Mouse (Mus musculus) intestine, embryonic 16.5 days (tissue): ENCODE data around the gene Syde1. TPM values are rescaled to one million over a fixed set of nuclear protein-coding genes. Genes with fewer than 3 reads are reported as not detected.
"Not testable (repeated sequence)": the region's sequence is repeated elsewhere in the genome, so short reads cannot be mapped to it uniquely, and the experiment has no call there.

ENCODE experiments used
- ATAC-seq: fragments of 200-750 bp; cut with Nextera tagmentation; 2 replicates; pipeline ENCODE4 v1.8.0; 2017; ENCODE audit warnings: moderate TSS enrichment, moderate library complexity
- H3K27ac ChIP-seq: fragments of 300-500 bp; sonication (generic); 2 replicates; pipeline ENCODE4 v1.5.1; 2014; ENCODE audit warnings: mild to moderate bottlenecking, low read length
- H3K27me3 ChIP-seq: fragments of 300-500 bp; sonication (generic); replicated peaks from 2 replicates; pipeline ENCODE4 v1.6.1; 2014; ENCODE audit warnings: low read length, control low read depth, mixed read lengths; ENCODE audit not compliant: control insufficient read depth, insufficient read depth
- H3K36me3 ChIP-seq: fragments of 300-500 bp; sonication (generic); 2 replicates; pipeline ENCODE4 v1.6.1; 2014; ENCODE audit warnings: low read length, control low read depth; ENCODE audit not compliant: control insufficient read depth, insufficient read depth
- H3K4me1 ChIP-seq: fragments of 300-500 bp; sonication (generic); 2 replicates; pipeline ENCODE4 v1.6.1; 2014; ENCODE audit warnings: low read length, control low read depth, mixed read lengths; ENCODE audit not compliant: control insufficient read depth, insufficient read depth
- H3K4me2 ChIP-seq: fragments of 300-500 bp; sonication (generic); 2 replicates; pipeline ENCODE4 v1.6.1; 2014; ENCODE audit warnings: low read depth, low read length, control low read depth
- H3K4me3 ChIP-seq: fragments of 300-500 bp; sonication (generic); 2 replicates; pipeline ENCODE4 v1.5.1; 2014; ENCODE audit warnings: mild to moderate bottlenecking, low read length
- H3K9ac ChIP-seq: fragments of 300-500 bp; sonication (generic); 2 replicates; pipeline ENCODE4 v1.6.1; 2014; ENCODE audit warnings: low read depth, low read length
- H3K9me3 ChIP-seq: fragments of 300-500 bp; sonication (generic); 2 replicates; pipeline ENCODE4 v1.6.1; 2016; ENCODE audit warnings: low read length, control low read depth; ENCODE audit not compliant: control insufficient read depth
- WGBS: fragments of 180-500 bp; shearing (Covaris S2); extraction: QIAGEN DNeasy Blood & Tissue Kit; methylation state at CpG from one replicate; pipeline ENCODE4 v1.1.7; 2014; 5-methylcytosine and 5-hydroxymethylcytosine counted together
- polyA plus RNA-seq: library from polyadenylated mRNA; unstranded; fragments of >200 nt; fragmentation: Nextera tagmentation; extraction: Ambion mirVana; gene quantifications from 2 replicates; pipeline ENCODE4 v1.2.1, GENCODE M21; 2015

The Syde1 gene
- polyA plus RNA-seq, result 12.5 and 13.4 TPM in 2 replicates

DNA sequence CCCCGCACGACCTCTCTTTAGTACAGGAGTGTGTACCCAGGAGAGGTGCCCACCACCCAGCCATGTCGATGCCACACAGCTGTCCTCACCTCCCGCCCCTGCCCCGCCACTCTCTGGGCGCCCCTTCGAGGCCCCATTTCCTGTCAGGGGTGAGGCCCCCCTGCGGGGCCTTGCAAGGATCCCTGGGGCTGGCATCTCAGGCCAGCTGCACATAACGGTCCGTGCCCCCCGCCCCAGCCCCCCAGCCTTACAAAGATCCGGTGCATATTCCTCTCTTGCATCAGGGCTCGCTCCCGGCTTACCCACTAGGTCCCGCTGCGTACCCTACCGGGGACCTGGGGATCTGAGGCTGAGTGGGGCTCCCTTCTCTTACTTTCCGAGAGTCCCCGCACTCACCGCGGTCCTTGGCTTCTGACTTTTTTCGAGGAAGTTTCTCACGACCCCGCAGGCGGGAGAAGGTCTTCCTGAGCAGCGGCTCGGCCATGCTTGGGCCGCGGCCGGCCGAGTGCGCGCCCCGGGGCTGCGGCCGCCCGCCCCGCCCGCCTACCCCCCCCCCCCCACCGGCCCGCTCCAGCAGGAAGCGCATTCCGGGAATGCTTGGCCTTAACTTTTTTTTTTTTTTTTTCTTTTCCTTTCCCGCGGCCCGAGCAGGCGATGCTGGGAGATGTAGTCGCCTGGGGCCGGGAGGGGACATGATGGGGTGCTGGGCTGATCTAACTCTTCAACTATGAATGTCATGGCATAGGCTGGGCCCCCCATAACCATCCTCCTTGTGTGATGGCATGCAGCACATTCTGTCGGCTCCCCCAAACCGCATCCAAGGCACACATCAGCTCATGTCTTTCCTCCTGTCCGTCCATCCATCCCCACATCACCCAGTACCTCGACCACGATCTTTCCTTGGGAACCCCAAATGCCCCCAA lies at the start of gene Syde1:
TSS of gene Syde1 (minus strand) at position 559 of the 923 bp plus-strand sequence.
- WGBS, result 5% methylated on average over 43 of the region's 54 CpGs
- peak; percentile 77 for ATAC-seq
- H3K9ac ChIP-seq, result peak within 1 kb of the TSS; percentile 81
- H3K4me1 ChIP-seq, result peaks cover 8% of the 10 kb centered on the region
- H3K36me3 ChIP-seq, result peaks cover 10% of the 10 kb centered on the region; the same call in 1 of the 2 replicates
- H3K27me3 ChIP-seq, result no peaks in the 10 kb centered on the region
- peak within 1 kb of the TSS; percentile 61 for H3K4me2 ChIP-seq
- peak within 1 kb of the TSS; percentile 66 for H3K4me3 ChIP-seq
- no peaks in the 10 kb centered on the region for H3K9me3 ChIP-seq
- peak within 1 kb of the TSS; percentile 85 for H3K27ac ChIP-seq

DNA sequence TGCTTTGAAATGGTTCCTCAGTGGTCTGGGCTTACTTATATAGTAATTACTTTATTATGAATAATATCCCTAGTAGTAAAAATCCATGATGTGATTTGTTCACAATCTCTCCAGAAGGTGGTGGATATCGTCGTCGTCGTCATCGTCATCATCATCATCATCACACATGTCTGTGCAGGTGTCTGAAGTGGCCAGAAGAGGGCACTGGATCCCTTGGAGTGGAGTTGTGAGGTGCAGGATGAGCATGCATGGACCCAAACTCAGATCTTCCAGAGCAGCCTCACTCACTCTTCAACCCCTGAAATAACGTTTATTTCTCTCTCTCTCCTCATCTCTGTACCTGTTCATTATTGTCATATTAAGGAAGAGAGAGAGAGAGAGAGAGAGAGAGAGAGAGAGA lies 40.5 kb upstream of the Syde1 start:
- H3K9me3 ChIP-seq, result no peaks in the 10 kb centered on the region
- H3K4me3 ChIP-seq, result no peak overlapping the region
- no peak for ATAC-seq
- WGBS, result 14% methylated on average over 6 of the region's 6 CpGs
- H3K4me1 ChIP-seq, result no peaks in the 10 kb centered on the region
- H3K4me2 ChIP-seq, result no peak overlapping the region
- H3K9ac ChIP-seq, result no peak overlapping the region
- no peaks in the 10 kb centered on the region for H3K36me3 ChIP-seq
- no peak overlapping the region for H3K27ac ChIP-seq
- H3K27me3 ChIP-seq, result no peaks in the 10 kb centered on the region

DNA sequence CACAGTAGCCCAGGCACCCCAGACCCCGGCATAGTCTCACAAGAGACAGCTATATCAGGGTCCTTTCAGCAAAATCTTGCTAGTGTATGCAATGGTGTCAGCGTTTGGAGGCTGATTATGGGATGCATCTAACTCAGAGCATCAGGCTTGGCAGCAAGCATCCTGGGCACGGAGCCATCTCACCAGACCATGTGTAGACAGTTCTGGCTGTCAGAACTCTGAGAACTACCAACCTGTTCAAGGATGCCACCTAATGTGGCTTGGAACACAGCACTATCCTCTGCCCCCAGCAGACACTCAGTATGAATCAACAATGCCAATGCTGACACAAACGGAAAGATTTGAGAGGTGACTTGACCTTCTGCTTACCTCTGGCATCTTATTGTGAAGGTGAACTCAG lies 38.4 kb upstream of the Syde1 start:
- no peak overlapping the region for H3K4me3 ChIP-seq
- no peaks in the 10 kb centered on the region for H3K36me3 ChIP-seq
- no peak overlapping the region for H3K9ac ChIP-seq
- H3K4me1 ChIP-seq, result no peaks in the 10 kb centered on the region
- no peak overlapping the region for H3K27ac ChIP-seq
- no peaks in the 10 kb centered on the region for H3K9me3 ChIP-seq
- ATAC-seq, result no peak
- H3K4me2 ChIP-seq, result no peak overlapping the region
- 74% methylated on average over 4 of the region's 4 CpGs for WGBS
- H3K27me3 ChIP-seq, result no peaks in the 10 kb centered on the region

DNA sequence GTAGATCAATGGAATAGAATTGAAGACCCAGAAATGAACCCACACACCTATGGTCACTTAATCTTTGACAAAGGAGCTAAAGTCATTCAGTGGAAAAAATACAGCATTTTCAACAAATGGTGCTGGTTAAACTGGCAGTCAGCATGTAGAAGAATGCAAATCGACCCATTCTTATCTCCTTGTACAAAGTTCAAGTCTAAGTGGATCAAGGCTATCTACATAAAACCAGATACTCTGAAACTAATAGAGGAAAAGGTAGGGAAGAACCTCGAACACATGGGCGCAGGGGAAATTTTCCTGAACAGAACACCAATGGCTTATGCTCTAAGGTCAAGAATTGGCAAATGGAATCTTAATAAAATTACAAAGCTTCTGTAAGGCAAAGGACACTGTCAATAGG lies 31.4 kb upstream of the Syde1 start:
- H3K4me2 ChIP-seq, ATAC-seq, H3K9ac ChIP-seq, H3K27me3 ChIP-seq, H3K27ac ChIP-seq, H3K9me3 ChIP-seq, H3K36me3 ChIP-seq, H3K4me3 ChIP-seq, H3K4me1 ChIP-seq: not testable (repeated sequence)
- WGBS, result 65% methylated on average over 3 of the region's 3 CpGs

DNA sequence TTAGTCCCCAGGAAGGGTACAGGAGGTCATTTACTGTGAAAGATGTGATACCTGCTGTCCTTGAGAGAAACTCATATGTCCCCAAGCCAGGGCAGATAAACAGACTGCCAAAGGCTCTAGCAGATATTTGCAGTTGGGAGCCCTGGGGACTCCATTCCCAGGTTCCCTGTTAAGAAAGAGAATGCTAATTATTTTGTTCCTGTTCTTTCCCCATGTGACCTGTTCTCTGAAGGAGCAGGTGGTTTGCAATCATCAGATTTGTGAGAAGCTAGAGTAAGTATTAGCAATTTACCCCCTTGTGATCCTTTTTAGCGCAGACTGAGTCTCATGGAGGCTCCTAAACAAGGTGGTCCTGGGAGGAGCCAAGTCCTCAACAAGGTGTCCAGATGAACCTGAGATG lies 26.2 kb upstream of the Syde1 start, which contains the start of gene Olfr1357:
TSS of gene Olfr1357 (minus strand) at position 101 of the 400 bp plus-strand sequence.
- WGBS, result 94% methylated on average over 1 of the region's 1 CpGs
- H3K36me3 ChIP-seq, result no peaks in the 10 kb centered on the region
- H3K4me3 ChIP-seq, result no peak within 1 kb of the TSS
- H3K9me3 ChIP-seq, result no peaks in the 10 kb centered on the region
- H3K9ac ChIP-seq, result no peak within 1 kb of the TSS
- no peaks in the 10 kb centered on the region for H3K4me1 ChIP-seq
- no peak for ATAC-seq
- H3K27me3 ChIP-seq, result no peaks in the 10 kb centered on the region
- no peak within 1 kb of the TSS for H3K4me2 ChIP-seq
- no peak within 1 kb of the TSS for H3K27ac ChIP-seq

DNA sequence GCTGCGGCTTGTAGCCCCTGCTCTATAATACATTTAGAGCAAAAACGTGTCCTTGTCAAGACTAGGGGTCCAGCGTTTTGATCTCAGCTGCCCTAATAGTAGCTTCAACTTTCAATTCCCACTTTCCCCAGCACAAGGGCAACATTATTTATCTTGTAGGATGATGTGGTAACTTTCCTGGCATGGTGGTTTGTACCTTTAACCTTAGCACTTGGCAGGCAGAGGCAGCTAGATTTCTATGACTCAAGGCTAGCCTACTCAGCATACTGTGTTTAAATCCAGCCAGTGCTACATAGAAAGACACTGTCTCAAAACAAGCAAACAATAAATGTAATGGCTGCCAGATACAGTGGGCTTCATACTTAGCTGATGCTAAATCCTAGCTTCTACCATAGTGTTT lies 15.8 kb upstream of the Syde1 start:
- Histone ChIP-seq H3K9me3 (no peaks in the 10 kb centered on the region), H3K36me3 (no peaks in the 10 kb centered on the region), H3K4me3 (no peak overlapping the region), H3K9ac (no peak overlapping the region), H3K4me1 (no peaks in the 10 kb centered on the region), H3K4me2 (no peak overlapping the region), H3K27me3 (no peaks in the 10 kb centered on the region), H3K27ac (no peak overlapping the region)
- 72% methylated on average over 3 of the region's 3 CpGs for WGBS
- ATAC-seq, result no peak

DNA sequence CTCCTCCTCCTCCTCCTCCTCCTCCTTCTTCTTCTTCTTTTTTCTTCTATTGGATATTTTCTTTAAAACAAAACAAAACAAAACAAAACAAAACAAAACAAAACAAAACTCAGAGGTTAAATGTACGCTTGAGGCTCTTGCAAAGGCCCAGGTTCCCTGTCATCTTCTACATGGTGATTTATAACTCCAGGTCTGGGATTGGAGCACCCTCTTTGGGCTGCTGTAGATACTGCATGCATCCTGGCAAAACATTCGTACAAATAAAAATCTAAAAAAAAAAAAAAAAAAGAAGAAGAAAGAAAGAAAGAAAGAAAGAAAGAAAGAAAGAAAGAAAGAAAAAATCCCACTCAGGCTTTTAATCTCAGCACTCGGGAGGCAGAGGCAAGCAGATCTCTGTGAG lies 13.3 kb upstream of the Syde1 start:
- Histone ChIP-seq H3K4me2 (no peak overlapping the region), H3K4me3 (no peak overlapping the region), H3K9me3 (no peaks in the 10 kb centered on the region), H3K9ac (no peak overlapping the region), H3K36me3 (no peaks in the 10 kb centered on the region), H3K4me1 (no peaks in the 10 kb centered on the region), H3K27ac (no peak overlapping the region), H3K27me3 (no peaks in the 10 kb centered on the region)
- 41% methylated on average over 3 of the region's 3 CpGs for WGBS
- ATAC-seq, result no peak

DNA sequence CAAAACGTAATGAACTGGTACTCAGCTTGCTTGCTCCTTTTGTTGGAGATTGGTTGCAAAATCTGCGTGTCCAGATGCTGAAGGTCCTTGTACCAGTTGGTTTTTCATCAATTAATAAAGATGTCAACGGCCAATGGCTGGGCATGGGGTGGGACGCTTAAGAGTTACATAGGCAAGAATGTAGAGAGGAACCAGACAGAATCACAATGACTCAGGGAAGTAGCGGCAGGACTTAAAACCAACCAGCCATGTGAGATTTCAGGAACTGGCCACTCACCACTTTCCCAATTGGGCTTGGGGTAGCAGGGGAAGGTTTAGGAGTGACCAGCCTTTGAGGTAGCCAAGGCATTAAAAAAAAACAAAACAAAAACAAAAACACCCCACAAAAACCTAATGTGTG lies 8.1 kb upstream of the Syde1 start:
- Histone ChIP-seq H3K27me3 (no peaks in the 10 kb centered on the region), H3K9me3 (no peaks in the 10 kb centered on the region), H3K4me3 (no peak overlapping the region), H3K4me1 (no peaks in the 10 kb centered on the region), H3K9ac (no peak overlapping the region), H3K27ac (no peak overlapping the region), H3K4me2 (no peak overlapping the region), H3K36me3 (no peaks in the 10 kb centered on the region)
- 85% methylated on average over 5 of the region's 5 CpGs for WGBS
- no peak for ATAC-seq

DNA sequence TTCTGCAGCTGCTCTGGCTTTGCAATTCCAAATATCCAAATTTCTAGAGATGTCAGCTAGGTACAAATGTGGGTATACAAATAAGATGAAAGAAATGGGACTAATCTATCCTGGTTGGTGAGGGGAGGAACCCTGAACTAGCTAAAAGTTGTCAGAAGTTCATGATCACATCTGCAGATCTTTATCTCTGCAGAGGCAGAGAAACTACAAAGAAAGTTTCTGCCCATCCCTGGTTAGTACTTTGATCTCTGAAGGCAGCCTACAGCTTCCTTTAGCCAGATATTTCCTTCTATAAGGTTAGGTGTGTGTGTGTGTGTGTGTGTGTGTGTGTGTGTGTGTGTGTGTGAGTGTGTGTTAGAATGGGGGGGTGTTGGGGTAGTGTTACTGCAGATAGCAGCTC lies 2.8 kb upstream of the Syde1 start:
- Histone ChIP-seq H3K9me3 (no peaks in the 10 kb centered on the region), H3K4me1 (peaks cover 8% of the 10 kb centered on the region), H3K27me3 (no peaks in the 10 kb centered on the region), H3K27ac (0 out of 2 replicates have a peak overlapping the region, but pooled peaks have one; percentile 3), H3K36me3 (no peaks in the 10 kb centered on the region), H3K9ac (no peak overlapping the region), H3K4me3 (no peak overlapping the region), H3K4me2 (no peak overlapping the region)
- peak; percentile 16; the same call in 1 of the 2 replicates for ATAC-seq
